In genomic region chr3:102460986-102461385, GRCm38 (mm10) we compare ENCODE assay signal across 22 mouse cellular contexts. TPM values are rescaled to one million over a fixed set of nuclear protein-coding genes. Genes with fewer than 3 reads are reported as not detected.
"Had no signal": no experiment of that assay in that cellular context is flagged by ENCODE, and none has a peak within 500 bp of the region (broad histone marks: within the 10 kb centered on the region; RNA-seq: fewer than 3 reads in every experiment).

No protein-coding gene starts in this region.

- H3K36me3 ChIP-seq: midbrain, embryonic 12.5 days; midbrain, embryonic 15.5 days; neural tube, embryonic 12.5 days; neural tube, embryonic 15.5 days; stomach, embryonic 15.5 days had no signal

- H3K9me3 ChIP-seq: midbrain, embryonic 12.5 days; midbrain, embryonic 15.5 days; neural tube, embryonic 12.5 days; neural tube, embryonic 15.5 days; stomach, embryonic 15.5 days had no signal

- H3K4me3 ChIP-seq: layer of hippocampus, adult 2 months; midbrain, embryonic 12.5 days; midbrain, embryonic 15.5 days; neural tube, embryonic 12.5 days; neural tube, embryonic 15.5 days; stomach, embryonic 15.5 days had no signal

- H3K27ac ChIP-seq: layer of hippocampus, adult 2 months; liver, embryonic 14.5 days; macrophage; midbrain, embryonic 12.5 days; midbrain, embryonic 15.5 days; neural tube, embryonic 12.5 days; neural tube, embryonic 15.5 days; stomach, embryonic 15.5 days had no signal

- ATAC-seq: intestine, embryonic 16.5 days; liver, postnatal 0 days; lung, postnatal 0 days; midbrain, embryonic 15.5 days had no signal

- DNase-seq: kidney, adult 18-20 months; layer of hippocampus, adult 9-11 months; left cerebral cortex, postnatal 4 days; liver, postnatal 0 days; right cerebral cortex, adult 18-20 months; right cerebral cortex, postnatal 14 days; spleen, adult 18-20 months; thymus, adult 2 months; thymus, postnatal 14 days; thymus, postnatal 4 days had no signal

- H3K4me2 ChIP-seq: liver, embryonic 11.5 days; lung, embryonic 14.5 days; midbrain, embryonic 12.5 days; midbrain, embryonic 15.5 days; neural tube, embryonic 12.5 days; neural tube, embryonic 15.5 days; stomach, embryonic 15.5 days had no signal

- H3K27me3 ChIP-seq: midbrain, embryonic 12.5 days; midbrain, embryonic 15.5 days; neural tube, embryonic 12.5 days; neural tube, embryonic 15.5 days; stomach, embryonic 15.5 days had no signal

- H3K4me1 ChIP-seq: midbrain, embryonic 12.5 days; midbrain, embryonic 15.5 days; neural tube, embryonic 12.5 days; neural tube, embryonic 15.5 days had no signal

- H3K9ac ChIP-seq: liver, embryonic 14.5 days; liver, postnatal 0 days; lung, embryonic 14.5 days; midbrain, embryonic 12.5 days; midbrain, embryonic 15.5 days; neural tube, embryonic 12.5 days; neural tube, embryonic 15.5 days; stomach, embryonic 15.5 days had no signal

RNA-seq across cellular contexts. Expression of gene Ngf, which starts 8.7 kb away (rescaled TPM):
- polyA plus RNA-seq: liver, embryonic 11.5 days; macrophage had no signal
